Mouse (Mus musculus) E14TG2a.4 (cell line): Measurements from ENCODE around the gene Klk1b8.

Source experiments
- CTCF ChIP-seq: conservative IDR thresholded peaks from 2 replicates; pipeline ENCODE4 v1.5.1; 2014; ENCODE audit warnings: low read length
- NANOG ChIP-seq: IDR thresholded peaks from 2 replicates; pipeline ENCODE4 v1.6.1; 2014; ENCODE audit warnings: borderline replicate concordance, low read length, mixed read lengths
- POU5F1 ChIP-seq: IDR thresholded peaks from 2 replicates; pipeline ENCODE4 v1.6.1; 2014; ENCODE audit warnings: low read length, borderline replicate concordance

DNA sequence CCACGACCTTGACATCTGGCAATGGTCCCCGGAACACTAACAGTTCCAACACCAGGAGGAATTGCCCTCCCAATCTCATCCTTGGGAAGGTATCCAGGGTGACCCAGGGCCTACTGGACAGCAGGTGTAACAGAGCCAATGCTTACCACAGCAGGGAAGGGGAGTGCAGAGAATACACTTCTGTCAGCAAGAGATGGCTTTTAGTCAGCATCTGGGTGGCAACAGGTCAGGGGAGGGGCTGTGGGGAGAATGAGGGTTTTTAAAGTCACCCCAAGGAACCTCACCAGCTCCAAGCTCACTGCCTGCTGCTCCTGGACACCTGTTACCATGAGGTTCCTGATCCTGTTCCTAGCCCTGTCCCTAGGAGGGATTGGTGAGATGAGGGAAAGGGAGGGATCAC, at the start of gene Klk1b8:
- no peak for TF ChIP-seq CTCF
- TF ChIP-seq NANOG: no peak
- no peak for TF ChIP-seq POU5F1
